Mouse (Mus musculus) ES-E14 (cell line): ENCODE data around the gene Asic1. TPM values are rescaled to one million over a fixed set of nuclear protein-coding genes. Genes with fewer than 3 reads are reported as not detected.

Source experiments
- DNase-seq: peaks from one replicate; pipeline ENCODE4 v3.0.0-alpha.2; 2013; ENCODE audit warnings: low read depth, low spot score
- H3K27ac ChIP-seq: 2 replicates; pipeline ENCODE4 v1.5.1; 2012; ENCODE audit warnings: low read depth, mild to moderate bottlenecking, low read length, moderate library complexity, mixed read lengths; ENCODE audit not compliant: poor library complexity, insufficient read depth, severe bottlenecking
- H3K36me3 ChIP-seq: 2 replicates; pipeline ENCODE4 v1.6.1; 2012; ENCODE audit warnings: mild to moderate bottlenecking, low read length, moderate library complexity, mixed read lengths; ENCODE audit not compliant: control insufficient read depth, poor library complexity, insufficient read depth, severe bottlenecking
- H3K4me1 ChIP-seq, 2 experiments: fragments of 150-350 bp in 1 of 2; sonication (generic) in 1 of 2; 2 replicates each; pipeline ENCODE4 v1.6.1; 2012; ENCODE audit warnings: low read length in 2 of 2, mild to moderate bottlenecking in 1 of 2, mixed read lengths in 1 of 2; ENCODE audit not compliant: control insufficient read depth in 2 of 2, insufficient read depth in 2 of 2, poor library complexity in 1 of 2
- H3K4me3 ChIP-seq, 2 experiments: fragments of 150-350 bp in 1 of 2; sonication (generic) in 1 of 2; 2 replicates each; pipeline ENCODE4 v1.5.1; 2012; ENCODE audit warnings: low read length in 2 of 2, low read depth in 1 of 2, mild to moderate bottlenecking in 1 of 2, mixed read lengths in 1 of 2; ENCODE audit not compliant: insufficient read depth in 1 of 2, poor library complexity in 1 of 2, severe bottlenecking in 1 of 2
- H3K9ac ChIP-seq: 2 replicates; pipeline ENCODE4 v1.6.1; 2012; ENCODE audit warnings: low read depth, mild to moderate bottlenecking, low read length, mixed read lengths; ENCODE audit not compliant: poor library complexity, insufficient read depth, severe bottlenecking
- H3K9me3 ChIP-seq: fragments of 150-350 bp; sonication (generic); 2 replicates; pipeline ENCODE4 v1.6.1; 2012; ENCODE audit warnings: low read depth, mild to moderate bottlenecking, low read length; ENCODE audit not compliant: control insufficient read depth, insufficient read depth
- CHD2 ChIP-seq: IDR thresholded peaks from 2 replicates; pipeline ENCODE4 v1.6.1; 2014; ENCODE audit warnings: mild to moderate bottlenecking, low read depth, low read length, inconsistent platforms
- HCFC1 ChIP-seq: IDR thresholded peaks from 2 replicates; pipeline ENCODE4 v1.6.1; 2012; ENCODE audit warnings: low read length, inconsistent platforms, borderline replicate concordance; ENCODE audit not compliant: insufficient read depth
- MAFK ChIP-seq: IDR thresholded peaks from 2 replicates; pipeline ENCODE4 v1.6.1; 2014; ENCODE audit warnings: mild to moderate bottlenecking, low read depth, low read length, inconsistent platforms; ENCODE audit not compliant: insufficient read depth
- ZC3H11A ChIP-seq: IDR thresholded peaks from 2 replicates; pipeline ENCODE4 v1.6.1; 2012; ENCODE audit warnings: low read depth, mild to moderate bottlenecking, inconsistent platforms, low read length, borderline replicate concordance
- ZNF384 ChIP-seq: IDR thresholded peaks from 2 replicates; pipeline ENCODE4 v1.6.1; 2012; ENCODE audit warnings: low read depth, low read length, inconsistent platforms
- in situ Hi-C, 2 experiments: fragments of 600-800 bp; cut with MboI; formaldehyde crosslinking; loops; one replicate each; pipeline ENCODE4 v1.15.1; 2025; ENCODE audit warnings: low sequenced_read_pairs in 2 of 2, inconsistent platforms in 1 of 2; ENCODE audit not compliant: unreplicated experiment in 2 of 2
- total RNA-seq: library from RNA; depleted of rRNA; stranded (reverse); fragments of 300-350 nt; gene quantifications from 2 replicates; pipeline ENCODE4 v1.2.3, GENCODE M21; 2012

Gene Asic1
- total RNA-seq, 1 experiment: 6.6 TPM

DNA sequence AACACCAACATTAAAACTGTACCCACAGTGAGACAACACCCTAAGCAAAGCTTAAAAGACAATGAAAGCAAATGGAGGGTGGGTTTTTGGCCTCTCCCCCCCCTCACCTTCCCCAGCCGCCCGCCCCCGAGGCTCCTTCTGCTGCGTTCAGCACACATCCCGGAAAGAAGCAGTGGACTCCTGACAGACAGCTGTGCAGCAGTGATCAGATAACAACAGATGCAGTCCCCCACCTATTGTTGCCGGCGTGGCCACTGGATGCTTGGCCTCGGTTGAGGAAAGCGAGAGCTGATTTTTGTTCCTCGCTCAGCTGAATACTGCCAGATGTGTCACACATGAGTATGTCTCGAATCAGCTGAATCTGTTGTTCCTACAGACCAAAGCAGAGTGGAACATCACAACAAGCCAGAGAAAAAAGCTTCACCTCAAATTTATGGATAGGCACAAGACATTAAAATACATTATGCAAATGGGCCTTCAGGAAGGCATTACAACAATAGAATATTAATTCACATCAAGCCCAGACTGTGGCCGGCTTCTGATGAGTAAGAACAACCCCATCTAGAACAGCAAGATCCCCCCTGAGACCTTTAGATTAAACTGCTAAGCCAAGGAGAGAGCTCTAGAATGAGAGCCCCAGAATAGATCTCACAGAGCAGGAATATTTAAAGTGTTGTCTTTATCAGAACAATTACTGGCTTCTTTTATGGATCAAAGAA lies 32.6 kb upstream of the Asic1 start:
- no peak overlapping the region for H3K27ac ChIP-seq
- H3K9me3 ChIP-seq: no peaks in the 10 kb centered on the region
- no peak overlapping the region for H3K4me3 ChIP-seq
- no peak for DNase-seq
- in situ Hi-C loops: no loop called here
- H3K36me3 ChIP-seq: peaks cover 42% of the 10 kb centered on the region
- H3K9ac ChIP-seq: no peak overlapping the region
- H3K4me1 ChIP-seq: peaks cover 0 to 3% of the 10 kb centered on the region in 2 experiments; a peak in 1 of 4 replicates
- no peak for TF ChIP-seq HCFC1
- TF ChIP-seq MAFK: no peak
- TF ChIP-seq ZC3H11A: no peak
- TF ChIP-seq CHD2: no peak
- no peak for TF ChIP-seq ZNF384

DNA sequence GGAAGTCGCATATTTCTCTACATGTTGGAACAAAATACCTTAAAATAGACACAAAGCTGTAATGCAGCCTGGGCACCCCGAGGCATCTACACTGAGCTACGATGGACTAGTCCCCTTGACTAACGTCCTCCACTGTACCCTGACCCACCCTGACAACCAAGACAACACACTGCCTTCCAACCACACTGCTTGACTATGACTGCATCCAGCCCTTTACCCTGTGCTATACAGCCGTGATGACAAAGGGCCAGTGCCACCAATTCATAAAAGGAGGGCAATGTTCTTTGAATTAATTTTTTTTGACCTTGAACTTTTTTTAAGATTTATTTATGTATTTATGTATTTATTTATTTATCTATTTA lies 32.1 kb upstream of the Asic1 start:
- Histone ChIP-seq H3K4me1 (peaks cover 0 to 3% of the 10 kb centered on the region in 2 experiments; a peak in 1 of 4 replicates), H3K9ac (no peak overlapping the region), H3K27ac (no peak overlapping the region), H3K9me3 (no peaks in the 10 kb centered on the region), H3K4me3 (no peak overlapping the region), H3K36me3 (peaks cover 44% of the 10 kb centered on the region)
- in situ Hi-C loops: no loop called here
- no peak for DNase-seq
- no peak for TF ChIP-seq MAFK

DNA sequence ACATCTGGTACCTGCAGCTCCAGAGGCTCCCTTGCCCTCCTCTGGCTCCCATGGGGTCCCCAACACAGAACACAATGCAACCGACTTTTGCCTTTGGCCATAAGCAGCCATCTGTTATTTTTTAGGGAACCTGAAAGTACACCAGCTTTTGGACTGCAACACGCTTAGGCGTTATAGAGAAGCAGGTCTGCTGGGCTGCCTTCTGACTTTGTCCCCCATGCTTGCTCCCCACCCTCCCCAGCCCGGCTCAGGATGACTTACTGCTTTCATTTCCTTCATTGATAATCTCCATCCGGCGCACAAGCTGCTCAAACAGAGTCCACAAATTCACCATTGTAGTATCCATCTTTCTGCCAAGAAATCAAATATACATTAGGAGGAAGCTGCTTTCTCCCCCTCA lies 27.5 kb upstream of the Asic1 start:
- no peak for DNase-seq
- in situ Hi-C loops: no loop called here
- no peak overlapping the region for H3K4me3 ChIP-seq
- H3K9me3 ChIP-seq: no peaks in the 10 kb centered on the region
- no peak overlapping the region for H3K9ac ChIP-seq
- no peak overlapping the region for H3K27ac ChIP-seq
- no peak for TF ChIP-seq HCFC1
- TF ChIP-seq ZNF384: no peak
- no peak for TF ChIP-seq MAFK
- no peak for TF ChIP-seq ZC3H11A
- TF ChIP-seq CHD2: no peak
- peaks cover 0 to 12% of the 10 kb centered on the region in 2 experiments; a peak in 2 of 4 replicates for H3K4me1 ChIP-seq
- H3K36me3 ChIP-seq: peaks cover 22% of the 10 kb centered on the region

DNA sequence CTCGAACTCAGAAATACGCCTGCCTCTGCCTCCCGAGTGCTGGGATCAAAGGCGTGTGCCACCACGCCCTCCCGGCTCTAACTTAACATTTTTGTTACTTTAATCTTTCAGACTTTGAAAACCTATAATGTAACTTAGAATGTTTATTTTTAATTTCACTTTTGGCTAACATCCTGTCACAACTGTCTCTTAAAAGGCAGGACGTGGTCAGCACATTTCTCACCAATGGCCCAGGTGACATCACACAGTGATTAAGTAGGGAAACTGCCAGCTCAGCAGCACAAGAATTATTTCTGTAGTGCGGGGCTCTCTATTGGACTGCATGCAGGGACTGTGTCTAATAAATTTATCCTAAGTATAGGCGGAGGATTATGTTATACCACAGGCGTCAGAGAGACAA lies 26.3 kb upstream of the Asic1 start:
- H3K9me3 ChIP-seq: no peaks in the 10 kb centered on the region
- H3K4me3 ChIP-seq: no peak overlapping the region
- H3K4me1 ChIP-seq: peaks cover 0 to 10% of the 10 kb centered on the region in 2 experiments; a peak in 2 of 4 replicates
- no peak overlapping the region for H3K9ac ChIP-seq
- DNase-seq: no peak
- H3K36me3 ChIP-seq: peaks cover 19% of the 10 kb centered on the region
- no peak overlapping the region for H3K27ac ChIP-seq
- in situ Hi-C loops: no loop called here
- TF ChIP-seq CHD2: no peak
- TF ChIP-seq ZNF384: no peak
- no peak for TF ChIP-seq ZC3H11A
- TF ChIP-seq MAFK: 0 out of 2 replicates have a peak, but pooled peaks have one; percentile 42
- TF ChIP-seq HCFC1: no peak
